In genomic region chr4:133338521-133339095, GRCm38 (mm10) we compare ENCODE assay signal across 8 mouse cellular contexts. TPM values are rescaled to one million over a fixed set of nuclear protein-coding genes. Genes with fewer than 3 reads are reported as not detected.
DNase-seq lines count a peak whose midpoint lies in the region; ATAC-seq and TF ChIP-seq lines count a peak whose summit lies in the region.

No protein-coding gene starts in this region.

- no peaks in the 10 kb centered on the region for H3K9me3 ChIP-seq in CH12.LX (replicated peaks; ENCODE audit: low read length)
- H3K9me3 ChIP-seq in embryonic facial prominence, embryonic 14.5 days (ENCODE audit: control insufficient read depth, low read length) = no peaks in the 10 kb centered on the region
- H3K9me3 ChIP-seq in limb, embryonic 15.5 days = no peaks in the 10 kb centered on the region

- under 1% methylated on average over 39 of the region's 39 CpGs for WGBS in heart, adult 2 months
- 0% methylated on average over 15 of the region's 39 CpGs for WGBS in embryonic facial prominence, embryonic 14.5 days
- under 1% methylated on average over 39 of the region's 39 CpGs for WGBS in limb, embryonic 15.5 days

- peak overlapping the region; percentile 97 for H3K4me3 ChIP-seq in heart, adult 2 months
- H3K4me3 ChIP-seq in CH12.LX (replicated peaks in 1 of 3; ENCODE audit: low read depth in 2 of 3, low read length in 2 of 3, poor library complexity in 1 of 3) = peak overlapping the region; percentile 50 to 82 (median 75)
- peak overlapping the region; percentile 69 for H3K4me3 ChIP-seq in embryonic facial prominence, embryonic 14.5 days (ENCODE audit: low read depth, low read length)
- peak overlapping the region; percentile 91 for H3K4me3 ChIP-seq in limb, embryonic 15.5 days

- H3K4me2 ChIP-seq in CH12.LX (ENCODE audit: insufficient read depth, low read depth, poor library complexity, severe bottlenecking) = peak overlapping the region; percentile 37
- H3K4me2 ChIP-seq in embryonic facial prominence, embryonic 14.5 days (ENCODE audit: low read depth, low read length) = peak overlapping the region; percentile 69
- H3K4me2 ChIP-seq in limb, embryonic 15.5 days = peak overlapping the region; percentile 76

- TF ChIP-seq CTCF in heart, adult 2 months (IDR thresholded peaks at IDR 0.05) = no peak
- no peak for TF ChIP-seq CTCF in CH12.LX (conservative IDR thresholded peaks at IDR 0.05 in 1 of 2, IDR thresholded peaks at IDR 0.05 in 1 of 2; ENCODE audit: low read depth in 2 of 2, low read length in 2 of 2)

- dilution Hi-C loops in CH12.LX (cut with MboI; ENCODE audit: extremely low pct_ligation_motif_present, extremely low pct_unique_long_range_greater_than_20kb, low sequenced_read_pairs) = no loop called here

- no peak; the same call in 1 of the 2 replicates for ATAC-seq in embryonic facial prominence, embryonic 14.5 days (ENCODE audit: low read depth)
- ATAC-seq in limb, embryonic 15.5 days (ENCODE audit: insufficient number of reproducible peaks, low FRiP score, low TSS enrichment, low read depth) = 0 out of 2 replicates have a peak, but pooled peaks have one; percentile 7

- peak overlapping the region; percentile 91 for H3K27ac ChIP-seq in heart, adult 2 months
- H3K27ac ChIP-seq in CH12.LX (ENCODE audit: insufficient read depth, low read depth) = no peak overlapping the region
- peak overlapping the region; percentile 61 for H3K27ac ChIP-seq in embryonic facial prominence, embryonic 14.5 days (replicated peaks; ENCODE audit: low read depth, low read length)
- H3K27ac ChIP-seq in limb, embryonic 15.5 days = peak overlapping the region; percentile 75

- H3K9ac ChIP-seq in heart, adult 2 months (ENCODE audit: low read depth, low read length) = peak overlapping the region; percentile 73
- peak overlapping the region; percentile 91 for H3K9ac ChIP-seq in CH12.LX (ENCODE audit: insufficient read depth, low read depth)
- H3K9ac ChIP-seq in embryonic facial prominence, embryonic 14.5 days (ENCODE audit: low read depth, low read length) = peak overlapping the region; percentile 79
- H3K9ac ChIP-seq in limb, embryonic 15.5 days = peak overlapping the region; percentile 84

- no peaks in the 10 kb centered on the region; the same call in 1 of the 2 replicates for H3K36me3 ChIP-seq in heart, adult 2 months (ENCODE audit: control insufficient read depth, insufficient read depth, low read length)
- H3K36me3 ChIP-seq in CH12.LX (replicated peaks in 1 of 2; ENCODE audit: control insufficient read depth in 1 of 2, insufficient read depth in 1 of 2, low read length in 1 of 2) = no peaks in the 10 kb centered on the region
- H3K36me3 ChIP-seq in embryonic facial prominence, embryonic 14.5 days (ENCODE audit: control insufficient read depth, insufficient read depth, low read length) = no peaks in the 10 kb centered on the region
- H3K36me3 ChIP-seq in limb, embryonic 15.5 days = no peaks in the 10 kb centered on the region

- DNase-seq in heart, adult 2 months = no peak
- no peak for DNase-seq in heart, postnatal 36 days
- DNase-seq in CH12.LX (ENCODE audit: extremely low read depth) = no peak
- DNase-seq in embryonic facial prominence, embryonic 14.5 days (ENCODE audit: low spot score) = peak; percentile 26
- DNase-seq in retina, postnatal 7 days (ENCODE audit: low read depth, low spot score) = peak; percentile 23
- no peak for DNase-seq in cerebellum, adult 18-20 months
- DNase-seq in thymus, postnatal 36 days = no peak

- no peak for TF ChIP-seq EP300 in heart, adult 2 months (IDR thresholded peaks at IDR 0.05; ENCODE audit: insufficient read depth, low read depth, low read length)
- TF ChIP-seq EP300 in CH12.LX (IDR thresholded peaks at IDR 0.05; ENCODE audit: low read length) = no peak

- H3K4me1 ChIP-seq in heart, adult 2 months (ENCODE audit: control insufficient read depth, insufficient read depth, low read length) = no peaks in the 10 kb centered on the region; the same call in 1 of the 2 replicates
- peaks cover 0 to 3% of the 10 kb centered on the region in 2 experiments; a peak in 2 of 4 replicates for H3K4me1 ChIP-seq in CH12.LX (ENCODE audit: control insufficient read depth in 1 of 2, insufficient read depth in 2 of 2)
- peaks cover 5% of the 10 kb centered on the region; the same call in 1 of the 2 replicates for H3K4me1 ChIP-seq in embryonic facial prominence, embryonic 14.5 days (ENCODE audit: control insufficient read depth, insufficient read depth, low read length)
- H3K4me1 ChIP-seq in limb, embryonic 15.5 days = peaks cover 15% of the 10 kb centered on the region

- no peak for TF ChIP-seq POLR2A in heart, adult 2 months (IDR thresholded peaks at IDR 0.05; ENCODE audit: insufficient read depth, low read depth, low read length)
- no peak for TF ChIP-seq POLR2A in CH12.LX (IDR thresholded peaks at IDR 0.05; ENCODE audit: low read depth, low read length)

- in situ Hi-C loops in CH12.LX (cut with MboI; ENCODE audit: low pct_ligation_motif_present, low pct_unique_long_range_greater_than_20kb, low sequenced_read_pairs) = no loop called here

- no peak for TF ChIP-seq RAD21 in CH12.LX (IDR thresholded peaks at IDR 0.05; ENCODE audit: low read depth, low read length)

- H3K27me3 ChIP-seq in heart, adult 2 months (ENCODE audit: control insufficient read depth, insufficient read depth, low read length) = no peaks in the 10 kb centered on the region
- H3K27me3 ChIP-seq in CH12.LX (replicated peaks) = peaks cover 16% of the 10 kb centered on the region
- no peaks in the 10 kb centered on the region for H3K27me3 ChIP-seq in embryonic facial prominence, embryonic 14.5 days (replicated peaks; ENCODE audit: control insufficient read depth, insufficient read depth, low read length)
- 0 out of 2 replicates have a peak, but pooled peaks cover 3% of the 10 kb centered on the region for H3K27me3 ChIP-seq in limb, embryonic 15.5 days

- H3K79me2 ChIP-seq in heart, adult 2 months (replicated peaks; ENCODE audit: control insufficient read depth, insufficient read depth, low read length) = peaks cover 3% of the 10 kb centered on the region
- H3K79me2 ChIP-seq in CH12.LX (replicated peaks; ENCODE audit: control insufficient read depth, extremely low read depth, insufficient read depth, poor library complexity, severe bottlenecking) = peaks cover 2% of the 10 kb centered on the region; the same call in 1 of the 2 replicates

- intact Hi-C loops in heart, adult 2 months (cut with DNase I) = loop anchor here (2.0 kb wide), 1 partner anchor 60 kb away; no protein-coding TSS in a partner anchor
- intact Hi-C loops in heart, postnatal 36 days (cut with DNase I) = loop anchor here (2.0 kb wide), 1 partner anchor 60 kb away; no protein-coding TSS in a partner anchor

TF ChIP-seq in CH12.LX, 34 proteins besides CTCF, POLR2A, EP300 and RAD21:
- TF ChIP-seq CHD1 (IDR thresholded peaks at IDR 0.05; ENCODE audit: low read depth, low read length) (peak; percentile 59; the same call in 1 of the 2 replicates), MXI1 (IDR thresholded peaks at IDR 0.05; ENCODE audit: low read depth, low read length) (peak; percentile 40; the same call in 1 of the 2 replicates), ZC3H11A (IDR thresholded peaks at IDR 0.05; ENCODE audit: low read depth, low read length) (no peak), MAZ (IDR thresholded peaks at IDR 0.05; ENCODE audit: low read depth, low read length) (0 out of 2 replicates have a peak, but pooled peaks have one; percentile 2), JUN (IDR thresholded peaks at IDR 0.05; ENCODE audit: insufficient read depth, low read depth, low read length) (no peak)

RNA-seq across cellular contexts. Expression of gene Wdtc1, which starts 14.7 kb away (rescaled TPM):
- 10 to 100 TPM; 73.6 to 96.1 TPM for total RNA-seq in heart, adult 2 months (2021)
- 61.8 and 65.1 TPM in 2 replicates for polyA plus RNA-seq in heart, adult 2 months (2012; rRNA removed)
- 10 to 100 TPM; 82.0 to 88.2 TPM for total RNA-seq in heart, postnatal 36 days (2021)
- 6.8 and 10.8 TPM in 2 replicates for total RNA-seq in CH12.LX (2012; rRNA removed)
- total RNA-seq in CH12.LX (2014; rRNA removed) = 2.8 and 3.0 TPM in 2 replicates
- polyA plus RNA-seq in CH12.LX (2012; ENCODE audit: insufficient read length, low read depth) = 9.1 and 9.6 TPM in 2 replicates
- polyA plus RNA-seq in embryonic facial prominence, embryonic 14.5 days (2014; fragmentation: Nextera tagmentation; extraction: Ambion mirVana) = 17.4 and 17.6 TPM in 2 replicates
- polyA plus RNA-seq in limb, embryonic 15.5 days (2015; fragmentation: Nextera tagmentation; extraction: Ambion mirVana) = 13.9 TPM in 2 replicates

RNA-seq across cellular contexts. Expression of gene Slc9a1, which starts 30.9 kb away (rescaled TPM):
- total RNA-seq in heart, adult 2 months (2021) = 10 to 100 TPM; 17.0 to 17.4 TPM
- 21.4 and 21.5 TPM in 2 replicates for polyA plus RNA-seq in heart, adult 2 months (2012; rRNA removed)
- total RNA-seq in heart, postnatal 36 days (2021) = 10 to 100 TPM; 17.6 to 18.8 TPM
- total RNA-seq in CH12.LX (2012; rRNA removed) (4.2 and 4.7 TPM in 2 replicates), CH12.LX (2014; rRNA removed) (0.66 and 1.4 TPM in 2 replicates)
- 12.0 and 16.7 TPM in 2 replicates for polyA plus RNA-seq in CH12.LX (2012; ENCODE audit: insufficient read length, low read depth)
- 9.2 and 11.0 TPM in 2 replicates for polyA plus RNA-seq in embryonic facial prominence, embryonic 14.5 days (2014; fragmentation: Nextera tagmentation; extraction: Ambion mirVana)
- polyA plus RNA-seq in limb, embryonic 15.5 days (2015; fragmentation: Nextera tagmentation; extraction: Ambion mirVana) = 10.1 and 10.9 TPM in 2 replicates

Comparison
In these comparisons a context has a peak if more than half of its experiments do, and no peak if none do; other contexts are left out.
1. DNase-seq: peak in embryonic facial prominence, embryonic 14.5 days (single experiment) and retina, postnatal 7 days (single experiment); none in heart, adult 2 months (0 of 2), heart, postnatal 36 days (0 of 2), CH12.LX (single experiment), cerebellum, adult 18-20 months (0 of 2) and thymus, postnatal 36 days (0 of 2).
2. Peak in every context shown above with its lines, with median percentiles within 50 percentile points of each other: H3K4me3 ChIP-seq, H3K9ac ChIP-seq and H3K4me2 ChIP-seq.